Mouse (Mus musculus) forebrain, embryonic 11.5 days (tissue): ENCODE data around the gene Sh3pxd2a. TPM values are rescaled to one million over a fixed set of nuclear protein-coding genes. Genes with fewer than 3 reads are reported as not detected.

Experiments used
- ATAC-seq: fragments of 200-750 bp; cut with Nextera tagmentation; replicated peaks from 2 replicates; pipeline ENCODE4 v1.8.0; 2017; ENCODE audit warnings: moderate TSS enrichment; ENCODE audit not compliant: low FRiP score
- DNase-seq: peaks from one replicate; pipeline ENCODE4 v3.0.0-alpha.2; 2017; ENCODE audit warnings: low spot score
- H3K27ac ChIP-seq: fragments of 300-500 bp; sonication (generic); 2 replicates; pipeline ENCODE4 v1.5.1; 2014; ENCODE audit warnings: low read depth, low read length
- H3K27me3 ChIP-seq: fragments of 300-500 bp; sonication (generic); 2 replicates; pipeline ENCODE4 v1.6.1; 2014; ENCODE audit warnings: mild to moderate bottlenecking, low read length, mixed read lengths; ENCODE audit not compliant: control insufficient read depth, insufficient read depth
- H3K36me3 ChIP-seq: fragments of 300-500 bp; sonication (generic); 2 replicates; pipeline ENCODE4 v1.6.1; 2014; ENCODE audit warnings: mild to moderate bottlenecking, low read length, moderate library complexity, mixed read lengths; ENCODE audit not compliant: control insufficient read depth, insufficient read depth
- H3K4me1 ChIP-seq: fragments of 300-500 bp; sonication (generic); replicated peaks from 2 replicates; pipeline ENCODE4 v1.6.1; 2014; ENCODE audit warnings: low read length, mixed read lengths; ENCODE audit not compliant: control insufficient read depth, insufficient read depth
- H3K4me2 ChIP-seq: fragments of 300-500 bp; sonication (generic); 2 replicates; pipeline ENCODE4 v1.6.1; 2014; ENCODE audit warnings: low read depth, mild to moderate bottlenecking, low read length, moderate library complexity, mixed read lengths; ENCODE audit not compliant: severe bottlenecking
- H3K4me3 ChIP-seq: fragments of 300-500 bp; sonication (generic); 2 replicates; pipeline ENCODE4 v1.5.1; 2014; ENCODE audit warnings: low read depth, low read length
- H3K9ac ChIP-seq: fragments of 300-500 bp; sonication (generic); 2 replicates; pipeline ENCODE4 v1.6.1; 2014; ENCODE audit warnings: low read length
- H3K9me3 ChIP-seq: fragments of 300-500 bp; sonication (generic); 2 replicates; pipeline ENCODE4 v1.6.1; 2016; ENCODE audit warnings: low read length, mixed read lengths; ENCODE audit not compliant: control insufficient read depth
- WGBS: fragments of 180-500 bp; shearing (Covaris S2); extraction: QIAGEN DNeasy Blood & Tissue Kit; methylation state at CpG from one replicate; pipeline ENCODE4 v1.1.7; 2014; 5-methylcytosine and 5-hydroxymethylcytosine counted together
- polyA plus RNA-seq: library from polyadenylated mRNA; unstranded; fragments of >200 nt; fragmentation: Nextera tagmentation; extraction: Ambion mirVana; gene quantifications from 2 replicates; pipeline ENCODE4 v1.2.1, GENCODE M21; 2014

The Sh3pxd2a gene
- polyA plus RNA-seq, 1 experiment from 2014 or later = 5.2 TPM

GRCm38 (mm10) chr19:47463636-47464303 is 431 bp downstream of the Sh3pxd2a start:
- H3K4me2 ChIP-seq = peak overlapping the region; percentile 91
- peak overlapping the region; percentile 68 for H3K27ac ChIP-seq
- DNase-seq (peak; percentile 92), ATAC-seq (peak; percentile 70)
- H3K9me3 ChIP-seq = no peaks in the 10 kb centered on the region
- peak overlapping the region; percentile 89 for H3K9ac ChIP-seq
- peak overlapping the region; percentile 74 for H3K4me3 ChIP-seq
- under 1% methylated on average over 45 of the region's 46 CpGs for WGBS
- H3K27me3 ChIP-seq = no peaks in the 10 kb centered on the region
- H3K36me3 ChIP-seq = no peaks in the 10 kb centered on the region
- H3K4me1 ChIP-seq = peaks cover 6% of the 10 kb centered on the region; the same call in 1 of the 2 replicates

DNA sequence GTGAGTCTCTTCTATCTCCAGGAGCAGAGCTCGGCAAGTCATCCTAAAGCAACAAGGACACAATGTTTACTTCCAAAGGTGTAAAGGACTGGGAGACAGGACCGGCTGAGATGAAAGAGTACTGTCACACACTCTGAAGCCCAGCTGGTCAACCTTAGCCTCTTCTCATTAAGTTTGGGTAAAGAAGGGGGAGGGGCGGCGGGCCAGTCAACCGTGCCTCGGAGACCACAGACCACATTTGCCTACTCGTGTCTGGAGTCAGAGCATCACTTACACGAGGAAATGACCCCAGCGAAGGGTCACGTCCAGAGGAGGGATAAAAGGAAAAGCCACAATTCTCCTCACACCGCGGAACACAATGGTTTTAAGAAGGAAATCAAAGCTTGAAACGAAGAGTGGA is 995 bp downstream of the Sh3pxd2a start:
- Histone ChIP-seq H3K4me1 (peaks cover 6% of the 10 kb centered on the region), H3K36me3 (no peaks in the 10 kb centered on the region), H3K27ac (no peak overlapping the region; the same call in 1 of the 2 replicates), H3K9me3 (no peaks in the 10 kb centered on the region), H3K4me3 (peak overlapping the region; percentile 74), H3K27me3 (no peaks in the 10 kb centered on the region), H3K4me2 (peak overlapping the region; percentile 91), H3K9ac (peak overlapping the region; percentile 89)
- ATAC-seq (0 out of 2 replicates have a peak, but pooled peaks have one; percentile 4), DNase-seq (peak; percentile 65)
- 0% methylated on average over 13 of the region's 13 CpGs for WGBS

DNA sequence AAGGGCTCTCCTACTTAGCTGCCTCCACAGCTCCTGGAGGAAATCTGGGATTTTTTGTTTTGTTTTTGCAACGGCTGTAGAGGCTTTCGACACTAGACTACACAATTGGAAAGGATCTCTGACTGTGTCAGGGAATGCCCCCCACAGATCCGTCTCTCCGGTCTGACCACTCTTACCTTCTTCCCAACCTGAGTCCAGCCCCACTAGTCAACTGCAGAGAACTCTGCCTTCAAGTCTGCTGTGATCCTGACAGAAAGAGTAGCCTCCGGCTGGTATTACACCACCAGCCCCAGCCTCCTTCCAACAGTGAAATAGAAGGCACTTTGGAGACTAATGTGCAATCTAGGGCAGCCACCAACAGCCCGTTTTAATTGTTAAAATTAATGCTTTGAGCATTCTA is 1.5 kb downstream of the Sh3pxd2a start:
- H3K4me1 ChIP-seq = peaks cover 6% of the 10 kb centered on the region

GRCm38 (mm10) chr19:47461838-47462237 is 2.4 kb downstream of the Sh3pxd2a start:
- Histone ChIP-seq H3K9me3 (no peaks in the 10 kb centered on the region), H3K4me3 (no peak overlapping the region), H3K36me3 (no peaks in the 10 kb centered on the region), H3K9ac (no peak overlapping the region), H3K27ac (no peak overlapping the region), H3K4me2 (no peak overlapping the region), H3K27me3 (no peaks in the 10 kb centered on the region), H3K4me1 (peaks cover 6% of the 10 kb centered on the region)
- WGBS = 94% methylated on average over 3 of the region's 3 CpGs
- DNase-seq (no peak), ATAC-seq (no peak)

More for the DNA sequence above, 1.5 kb downstream of the Sh3pxd2a start:
- no peak overlapping the region; the same call in 1 of the 2 replicates for H3K9ac ChIP-seq
- no peak overlapping the region for H3K27ac ChIP-seq
- WGBS = 20% methylated on average over 6 of the region's 6 CpGs
- H3K4me2 ChIP-seq = peak overlapping the region; percentile 91
- H3K36me3 ChIP-seq = no peaks in the 10 kb centered on the region
- no peak for ATAC-seq
- no peaks in the 10 kb centered on the region for H3K9me3 ChIP-seq
- H3K4me3 ChIP-seq = peak overlapping the region; percentile 74
- no peaks in the 10 kb centered on the region for H3K27me3 ChIP-seq
- no peak for DNase-seq

DNA sequence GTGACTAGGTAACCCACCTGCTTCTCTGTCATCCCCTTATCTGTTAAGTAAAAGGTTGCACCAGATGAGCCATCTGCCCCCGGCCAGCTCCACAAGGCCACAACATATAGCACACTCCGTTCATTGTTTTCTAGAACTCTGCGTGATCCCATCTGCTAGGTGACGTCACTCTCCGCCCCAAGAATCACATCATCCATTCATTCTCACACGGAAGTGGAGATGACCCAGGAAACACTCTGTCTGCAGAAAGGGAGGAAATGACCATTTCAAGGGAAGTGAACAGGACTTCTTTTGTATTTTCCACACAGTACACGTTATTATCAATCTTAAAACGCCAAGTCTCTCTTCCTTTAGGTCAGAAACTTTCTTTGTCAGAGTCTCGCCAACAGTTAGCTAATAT is 2.8 kb downstream of the Sh3pxd2a start:
- Histone ChIP-seq H3K27me3 (no peaks in the 10 kb centered on the region), H3K4me1 (peaks cover 6% of the 10 kb centered on the region), H3K4me2 (no peak overlapping the region), H3K4me3 (no peak overlapping the region), H3K9me3 (no peaks in the 10 kb centered on the region), H3K27ac (no peak overlapping the region), H3K36me3 (no peaks in the 10 kb centered on the region), H3K9ac (no peak overlapping the region)
- WGBS = 82% methylated on average over 9 of the region's 9 CpGs
- ATAC-seq (no peak), DNase-seq (no peak)

- Histone ChIP-seq H3K27ac (no peak overlapping the region), H3K9ac (no peak overlapping the region)
- no peak for DNase-seq
Measured at GRCm38 (mm10) chr19:47460120-47460960, 3.9 kb downstream of the Sh3pxd2a start.

GRCm38 (mm10) chr19:47459214-47459613 is 5.0 kb downstream of the Sh3pxd2a start:
- 94% methylated on average over 5 of the region's 5 CpGs for WGBS
- Histone ChIP-seq H3K9me3 (no peaks in the 10 kb centered on the region), H3K27me3 (no peaks in the 10 kb centered on the region), H3K4me1 (peaks cover 3% of the 10 kb centered on the region; the same call in 1 of the 2 replicates), H3K27ac (no peak overlapping the region), H3K4me2 (no peak overlapping the region), H3K36me3 (no peaks in the 10 kb centered on the region), H3K4me3 (no peak overlapping the region), H3K9ac (no peak overlapping the region)
- DNase-seq = no peak
- ATAC-seq = no peak

More at GRCm38 (mm10) chr19:47460120-47460960, 3.9 kb downstream of the Sh3pxd2a start:
- Histone ChIP-seq H3K4me1 (peaks cover 6% of the 10 kb centered on the region), H3K9me3 (no peaks in the 10 kb centered on the region), H3K4me2 (no peak overlapping the region), H3K4me3 (no peak overlapping the region), H3K27me3 (no peaks in the 10 kb centered on the region), H3K36me3 (no peaks in the 10 kb centered on the region)
- WGBS = 78% methylated on average over 19 of the region's 19 CpGs
- ATAC-seq = no peak

GRCm38 (mm10) chr19:47458504-47459161 is 5.6 kb downstream of the Sh3pxd2a start:
- 76% methylated on average over 17 of the region's 17 CpGs for WGBS
- Histone ChIP-seq H3K36me3 (no peaks in the 10 kb centered on the region), H3K9me3 (no peaks in the 10 kb centered on the region), H3K9ac (no peak overlapping the region), H3K4me2 (no peak overlapping the region), H3K4me1 (peaks cover 3% of the 10 kb centered on the region; the same call in 1 of the 2 replicates), H3K4me3 (no peak overlapping the region), H3K27me3 (no peaks in the 10 kb centered on the region), H3K27ac (no peak overlapping the region)
- DNase-seq (no peak), ATAC-seq (no peak)
